Mouse (Mus musculus) intestine, embryonic 14.5 days (tissue): ENCODE data around the gene Cdkl2. TPM values are rescaled to one million over a fixed set of nuclear protein-coding genes. Genes with fewer than 3 reads are reported as not detected.

Experiments used
- ATAC-seq: fragments of 200-750 bp; cut with Nextera tagmentation; replicated peaks from 2 replicates; pipeline ENCODE4 v1.8.0; 2017; ENCODE audit warnings: low read depth, moderate number of reproducible peaks, moderate TSS enrichment, moderate library complexity; ENCODE audit not compliant: low FRiP score, low TSS enrichment
- DNase-seq: peaks from one replicate; pipeline ENCODE4 v3.0.0-alpha.2; 2018; ENCODE audit warnings: low spot score
- H3K27ac ChIP-seq: fragments of 300-500 bp; sonication (generic); 2 replicates; pipeline ENCODE4 v1.5.1; 2014; ENCODE audit warnings: low read depth, mild to moderate bottlenecking, control low read depth
- H3K27me3 ChIP-seq: fragments of 300-500 bp; sonication (generic); replicated peaks from 2 replicates; pipeline ENCODE4 v1.6.1; 2014; ENCODE audit warnings: low read length, control low read depth; ENCODE audit not compliant: control insufficient read depth, insufficient read depth
- H3K36me3 ChIP-seq: fragments of 300-500 bp; sonication (generic); 2 replicates; pipeline ENCODE4 v1.6.1; 2014; ENCODE audit warnings: low read length, control low read depth; ENCODE audit not compliant: control insufficient read depth, insufficient read depth
- H3K4me1 ChIP-seq: fragments of 300-500 bp; sonication (generic); replicated peaks from 2 replicates; pipeline ENCODE4 v1.6.1; 2014; ENCODE audit warnings: low read length, control low read depth, mixed read lengths; ENCODE audit not compliant: control insufficient read depth, insufficient read depth
- H3K4me2 ChIP-seq: fragments of 300-500 bp; sonication (generic); 2 replicates; pipeline ENCODE4 v1.6.1; 2014; ENCODE audit warnings: low read length
- H3K4me3 ChIP-seq: fragments of 300-500 bp; sonication (generic); 2 replicates; pipeline ENCODE4 v1.5.1; 2014; ENCODE audit warnings: low read depth, low read length, control low read depth, mixed read lengths
- H3K9ac ChIP-seq: fragments of 300-500 bp; sonication (generic); 2 replicates; pipeline ENCODE4 v1.6.1; 2014; ENCODE audit warnings: mild to moderate bottlenecking, low read length
- H3K9me3 ChIP-seq: fragments of 300-500 bp; sonication (generic); 2 replicates; pipeline ENCODE4 v1.6.1; 2016; ENCODE audit warnings: low read length, control low read depth; ENCODE audit not compliant: control insufficient read depth
- WGBS: fragments of 180-500 bp; shearing (Covaris S2); extraction: QIAGEN DNeasy Blood & Tissue Kit; methylation state at CpG from one replicate; pipeline ENCODE4 v1.1.7; 2014; 5-methylcytosine and 5-hydroxymethylcytosine counted together
- polyA plus RNA-seq: library from polyadenylated mRNA; unstranded; fragments of >200 nt; fragmentation: Nextera tagmentation; extraction: Ambion mirVana; gene quantifications from 2 replicates; pipeline ENCODE4 v1.2.1, GENCODE M21; 2014

Cdkl2 gene
- polyA plus RNA-seq, 1 experiment from 2014 or later = 2.5 TPM

GRCm38 (mm10) chr5:91962639-91963440 is 80.8 kb downstream of the Cdkl2 start, which contains the start of gene Rchy1:
Rchy1 (minus strand) TSS chr5:91963068.
- H3K9ac ChIP-seq = peak within 1 kb of the TSS; percentile 81
- peaks cover 20% of the 10 kb centered on the region for H3K4me1 ChIP-seq
- H3K9me3 ChIP-seq = no peaks in the 10 kb centered on the region
- H3K4me3 ChIP-seq = peak within 1 kb of the TSS; percentile 86
- no peaks in the 10 kb centered on the region for H3K27me3 ChIP-seq
- ATAC-seq (peak; percentile 99), DNase-seq (peak; percentile 99)
- peaks cover 9% of the 10 kb centered on the region for H3K36me3 ChIP-seq
- peak within 1 kb of the TSS; percentile 80 for H3K4me2 ChIP-seq
- WGBS = under 1% methylated on average over 65 of the region's 65 CpGs
- peak within 1 kb of the TSS; percentile 97 for H3K27ac ChIP-seq

DNA sequence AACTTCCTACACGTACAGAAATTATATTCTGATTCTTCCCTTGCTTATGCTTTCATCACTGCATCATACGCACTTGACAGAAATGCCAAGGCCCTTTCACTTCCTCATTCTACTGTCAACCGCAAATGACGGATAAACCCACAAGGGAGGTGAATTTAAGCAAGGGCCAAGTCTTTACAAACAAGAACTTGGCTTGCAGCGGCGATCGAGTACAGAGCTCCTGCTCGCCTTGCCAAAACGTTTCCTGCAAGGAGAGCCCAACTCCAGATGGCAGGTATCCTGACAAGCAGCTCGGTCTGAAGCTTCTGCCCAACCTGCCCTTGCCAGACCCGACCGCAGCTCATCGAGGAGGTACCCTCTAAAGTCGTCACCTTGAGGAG is 81.4 kb downstream of the Cdkl2 start:
- Histone ChIP-seq H3K27me3 (no peaks in the 10 kb centered on the region), H3K4me2 (peak overlapping the region; percentile 71), H3K4me3 (peak overlapping the region; percentile 86), H3K9me3 (no peaks in the 10 kb centered on the region), H3K4me1 (peaks cover 20% of the 10 kb centered on the region), H3K27ac (peak overlapping the region; percentile 97), H3K9ac (peak overlapping the region; percentile 81), H3K36me3 (peaks cover 15% of the 10 kb centered on the region)
- DNase-seq = no peak
- ATAC-seq = peak; percentile 21
- 1% methylated on average over 14 of the region's 14 CpGs for WGBS

DNA sequence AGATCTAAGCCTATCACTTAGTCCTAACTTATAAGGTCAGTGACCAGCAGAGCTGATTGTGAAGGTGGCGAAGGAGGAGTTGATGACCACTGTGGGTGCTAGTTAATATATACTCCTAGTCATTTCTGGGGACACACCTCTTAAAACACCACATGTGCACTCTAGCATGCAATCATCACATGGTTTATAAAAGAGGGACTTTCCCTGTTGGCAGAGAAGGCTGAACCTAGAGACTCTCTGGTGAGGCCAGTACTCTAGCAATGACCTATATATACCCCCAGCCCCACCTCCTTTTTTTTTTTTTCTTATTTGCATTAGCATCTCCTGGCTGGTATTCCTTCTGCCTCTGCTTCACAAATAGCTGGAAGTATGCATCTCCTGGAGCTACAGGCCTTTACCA is 82.3 kb downstream of the Cdkl2 start:
- peaks cover 23% of the 10 kb centered on the region for H3K36me3 ChIP-seq
- no peaks in the 10 kb centered on the region for H3K9me3 ChIP-seq
- H3K27ac ChIP-seq = no peak overlapping the region; the same call in 1 of the 2 replicates
- DNase-seq (no peak), ATAC-seq (no peak)
- 95% methylated on average over 1 of the region's 1 CpGs for WGBS
- no peaks in the 10 kb centered on the region for H3K27me3 ChIP-seq
- peak overlapping the region; percentile 71 for H3K4me2 ChIP-seq
- H3K4me1 ChIP-seq = peaks cover 20% of the 10 kb centered on the region
- peak overlapping the region; percentile 86 for H3K4me3 ChIP-seq
- H3K9ac ChIP-seq = peak overlapping the region; percentile 81; the same call in 1 of the 2 replicates

DNA sequence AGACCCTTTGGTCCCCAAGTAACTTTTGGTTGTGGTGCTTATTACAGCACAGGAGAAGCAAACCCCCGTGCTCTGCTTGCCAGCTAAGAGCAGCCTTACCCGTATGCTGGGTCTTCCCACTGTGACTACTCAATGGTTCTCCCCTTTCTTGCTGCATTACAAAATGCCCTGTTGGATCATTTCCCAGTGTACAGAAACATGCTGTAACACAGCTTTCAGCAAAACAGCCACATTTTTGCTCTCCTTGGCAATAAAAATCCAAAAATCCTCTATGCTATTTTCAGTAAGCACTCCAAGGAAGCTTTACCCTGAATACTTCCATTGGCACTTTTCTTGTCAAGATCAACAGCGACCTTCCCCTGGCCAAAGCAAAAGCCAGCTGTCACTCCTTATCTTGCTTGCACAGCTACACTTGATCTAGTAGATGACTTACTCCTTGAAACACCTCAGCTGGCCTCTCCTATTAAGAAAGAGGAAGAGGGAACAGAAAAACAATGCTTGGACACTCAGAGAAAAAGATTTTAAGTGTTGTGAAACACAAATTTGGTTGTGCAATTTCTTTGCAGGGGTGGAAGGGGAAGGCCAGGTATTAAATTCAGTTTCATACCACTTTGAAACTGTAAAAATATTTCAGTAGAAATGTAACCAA is 83.0 kb downstream of the Cdkl2 start:
- DNase-seq = no peak
- no peak overlapping the region for H3K27ac ChIP-seq
- H3K4me3 ChIP-seq = peak overlapping the region; percentile 86
- no peaks in the 10 kb centered on the region for H3K9me3 ChIP-seq
- H3K4me1 ChIP-seq = peaks cover 20% of the 10 kb centered on the region
- H3K9ac ChIP-seq = no peak overlapping the region; the same call in 1 of the 2 replicates
- H3K36me3 ChIP-seq = peaks cover 26% of the 10 kb centered on the region
- no peaks in the 10 kb centered on the region for H3K27me3 ChIP-seq
- 59% methylated on average over 3 of the region's 3 CpGs for WGBS
- peak overlapping the region; percentile 71 for H3K4me2 ChIP-seq
- ATAC-seq = no peak

DNA sequence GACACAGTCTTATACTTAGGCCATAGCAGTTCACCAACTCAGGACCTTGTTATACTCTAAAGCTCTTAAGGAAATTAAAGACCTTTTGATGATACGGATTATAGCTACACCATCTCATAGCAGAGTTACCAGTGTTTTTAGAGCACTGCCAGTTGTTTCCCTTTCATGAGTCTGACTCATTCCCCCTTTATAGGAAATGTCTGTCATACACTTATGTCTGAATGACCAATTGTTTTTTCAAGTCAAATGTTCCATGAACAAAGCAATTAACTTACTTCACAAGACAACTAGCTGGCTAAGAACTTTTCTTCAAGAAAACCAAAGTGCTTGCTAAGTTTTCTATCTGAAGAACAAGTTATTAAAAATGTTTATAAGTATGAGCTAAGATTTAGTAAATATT is 83.7 kb downstream of the Cdkl2 start:
- no peak for ATAC-seq
- Histone ChIP-seq H3K9me3 (no peaks in the 10 kb centered on the region), H3K4me1 (peaks cover 20% of the 10 kb centered on the region), H3K27me3 (no peaks in the 10 kb centered on the region), H3K9ac (no peak overlapping the region), H3K27ac (no peak overlapping the region), H3K36me3 (peaks cover 32% of the 10 kb centered on the region), H3K4me3 (no peak overlapping the region), H3K4me2 (peak overlapping the region; percentile 71)
- no peak for DNase-seq
- WGBS = 79% methylated on average over 1 of the region's 1 CpGs

- H3K4me3 ChIP-seq = no peak overlapping the region
- DNase-seq (no peak), ATAC-seq (no peak)
- WGBS = 74% methylated on average over 1 of the region's 1 CpGs
- H3K4me1 ChIP-seq = peaks cover 20% of the 10 kb centered on the region
- H3K9me3 ChIP-seq = no peaks in the 10 kb centered on the region
- no peaks in the 10 kb centered on the region for H3K27me3 ChIP-seq
- peaks cover 40% of the 10 kb centered on the region for H3K36me3 ChIP-seq
- no peak overlapping the region for H3K9ac ChIP-seq
- no peak overlapping the region for H3K4me2 ChIP-seq
- H3K27ac ChIP-seq = no peak overlapping the region
Observed at GRCm38 (mm10) chr5:91959096-91959495, 84.6 kb downstream of the Cdkl2 start.

DNA sequence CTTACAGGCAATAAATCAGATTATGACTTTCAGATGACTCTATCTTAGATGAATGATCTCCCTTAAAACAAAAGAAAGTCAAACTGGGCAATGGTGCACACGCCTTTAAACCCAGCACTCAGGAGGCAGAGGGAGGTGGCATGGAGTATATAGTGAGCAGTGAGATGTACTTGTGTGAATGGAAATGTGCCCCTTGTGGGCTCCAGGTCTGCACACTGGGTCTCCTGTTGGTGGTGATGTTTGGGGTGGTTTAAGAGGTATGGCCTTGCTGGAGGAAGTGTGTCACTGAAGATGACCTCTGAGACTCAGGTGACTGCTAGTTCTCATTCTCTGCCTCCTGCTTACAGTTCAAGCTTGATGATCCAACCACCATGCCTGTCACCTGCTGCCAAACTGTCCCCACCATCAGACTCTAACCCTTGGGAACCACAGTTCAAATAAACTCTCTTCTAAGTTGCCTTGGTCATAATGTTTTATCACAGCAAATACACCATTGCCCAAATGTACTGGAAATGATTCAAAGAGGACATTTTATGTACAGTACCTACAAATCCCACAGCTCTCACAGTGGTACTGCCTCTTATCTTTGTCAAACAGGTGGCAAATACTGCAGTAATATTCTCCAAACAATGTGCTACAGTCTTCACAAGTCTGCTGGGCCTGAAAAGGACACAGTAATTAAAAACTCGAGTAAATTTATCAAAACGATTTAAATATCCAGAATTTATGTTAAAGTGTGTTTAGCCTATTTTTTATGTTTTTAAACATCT is 86.5 kb downstream of the Cdkl2 start:
- no peaks in the 10 kb centered on the region for H3K9me3 ChIP-seq
- DNase-seq = no peak
- H3K27ac ChIP-seq = no peak overlapping the region
- peaks cover 15% of the 10 kb centered on the region for H3K4me1 ChIP-seq
- H3K4me3 ChIP-seq = no peak overlapping the region
- H3K4me2 ChIP-seq = no peak overlapping the region
- no peak overlapping the region for H3K9ac ChIP-seq
- no peaks in the 10 kb centered on the region for H3K27me3 ChIP-seq
- WGBS = 85% methylated on average over 3 of the region's 3 CpGs
- no peak for ATAC-seq
- H3K36me3 ChIP-seq = peaks cover 57% of the 10 kb centered on the region
